Mouse (Mus musculus) heart, postnatal 0 days (tissue): ENCODE data around the gene Rpl36a.

Experiments used
- CTCF ChIP-seq: IDR thresholded peaks from 2 replicates; pipeline ENCODE4 v1.5.1; 2016; ENCODE audit warnings: antibody characterized with exemption, control low read depth, low read depth
- EP300 ChIP-seq: IDR thresholded peaks from 2 replicates; pipeline ENCODE4 v1.6.1; 2016; ENCODE audit warnings: antibody characterized with exemption, low read depth

DNA sequence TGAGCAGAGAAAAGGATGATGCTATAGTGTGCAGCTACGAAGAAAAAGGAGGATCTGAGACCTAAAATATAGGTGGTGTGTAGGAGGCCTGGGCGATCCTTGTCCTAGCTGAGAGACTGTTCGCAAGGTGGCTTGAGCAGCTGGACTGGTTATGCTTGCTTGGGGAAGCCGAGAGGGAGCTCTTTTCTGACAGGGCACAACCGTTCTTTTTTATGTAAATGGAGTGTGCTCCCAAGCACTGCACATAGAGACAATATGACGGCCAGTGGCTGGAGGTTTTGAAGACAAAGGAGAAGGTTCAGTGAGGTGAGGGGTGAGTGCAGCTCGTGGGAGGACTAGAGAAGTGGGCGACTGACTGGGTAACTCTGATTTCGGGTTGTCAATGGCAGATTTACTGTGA lies 34.2 kb downstream of the Rpl36a start:
- TF ChIP-seq EP300 (no peak), CTCF (no peak)
